Mouse (Mus musculus): Measurements from ENCODE around the gene Fcer1g. TPM values are rescaled to one million over a fixed set of nuclear protein-coding genes. Genes with fewer than 3 reads are reported as not detected.

Fcer1g gene
- polyA plus RNA-seq, 1 experiment = 0.91 TPM

DNA sequence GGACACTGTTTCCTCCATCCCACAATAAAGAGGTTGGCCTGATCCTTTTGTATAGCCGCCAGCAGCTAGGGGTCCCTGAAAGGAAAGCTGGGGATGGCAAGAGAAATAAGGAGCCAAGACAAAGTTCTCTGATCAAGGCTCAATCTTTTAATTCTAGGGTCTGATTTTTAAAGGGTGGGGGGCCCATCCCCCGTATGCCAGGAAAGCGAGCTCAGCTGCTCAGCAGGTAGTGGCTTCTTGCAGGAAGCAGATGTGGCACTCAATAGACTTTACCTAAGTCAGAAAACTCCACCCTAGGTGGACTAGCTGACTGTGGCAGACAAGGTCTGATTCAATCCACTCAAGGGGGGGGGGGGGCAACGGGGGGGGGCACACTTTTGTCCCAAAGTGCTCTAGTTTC is 7.4 kb downstream of the Fcer1g start:
- Histone ChIP-seq H3K4me1 (ENCODE audit: control insufficient read depth, insufficient read depth, low read length) (peaks cover 7% of the 10 kb centered on the region), H3K27me3 (ENCODE audit: control insufficient read depth, insufficient read depth, low read length, poor library complexity, severe bottlenecking) (no peaks in the 10 kb centered on the region), H3K36me3 (ENCODE audit: control insufficient read depth, insufficient read depth, low read length, poor library complexity, severe bottlenecking) (no peaks in the 10 kb centered on the region), H3K27ac (ENCODE audit: insufficient read depth, low read length) (no peak overlapping the region), H3K9ac (ENCODE audit: low read depth, poor library complexity, severe bottlenecking) (no peak overlapping the region), H3K4me3 (ENCODE audit: low read depth, low read length) (no peak overlapping the region), H3K9me3 (replicated peaks; ENCODE audit: control insufficient read depth, insufficient read depth, low read length, poor library complexity, severe bottlenecking) (no peaks in the 10 kb centered on the region)
- 0 out of 2 replicates have a peak, but pooled peaks have one; percentile 8 for TF ChIP-seq EP300 (IDR thresholded peaks at IDR 0.05; ENCODE audit: insufficient read depth, low read depth, low read length)
- TF ChIP-seq CTCF (IDR thresholded peaks at IDR 0.05; ENCODE audit: low read depth, low read length) = no peak
- no peak for TF ChIP-seq POLR2A (IDR thresholded peaks at IDR 0.05; ENCODE audit: insufficient read depth, low read length)

- Histone ChIP-seq H3K27ac (ENCODE audit: insufficient read depth, low read length) (no peak within 1 kb of the TSS), H3K4me1 (ENCODE audit: control insufficient read depth, insufficient read depth, low read length) (peaks cover 9% of the 10 kb centered on the region), H3K36me3 (ENCODE audit: control insufficient read depth, insufficient read depth, low read length, poor library complexity, severe bottlenecking) (peaks cover under 1% of the 10 kb centered on the region; the same call in 1 of the 2 replicates), H3K9ac (ENCODE audit: low read depth, poor library complexity, severe bottlenecking) (no peak within 1 kb of the TSS), H3K27me3 (ENCODE audit: control insufficient read depth, insufficient read depth, low read length, poor library complexity, severe bottlenecking) (no peaks in the 10 kb centered on the region), H3K4me3 (ENCODE audit: low read depth, low read length) (no peak within 1 kb of the TSS), H3K9me3 (replicated peaks; ENCODE audit: control insufficient read depth, insufficient read depth, low read length, poor library complexity, severe bottlenecking) (no peaks in the 10 kb centered on the region)
- TF ChIP-seq CTCF (IDR thresholded peaks at IDR 0.05; ENCODE audit: low read depth, low read length) (no peak), EP300 (IDR thresholded peaks at IDR 0.05; ENCODE audit: insufficient read depth, low read depth, low read length) (no peak), POLR2A (IDR thresholded peaks at IDR 0.05; ENCODE audit: insufficient read depth, low read length) (no peak)
Measured at GRCm38 (mm10) chr1:171224857-171225256, 9.3 kb downstream of the Fcer1g start, which contains the start of gene Apoa2. Apoa2 (plus strand) TSS chr1:171225054.

DNA sequence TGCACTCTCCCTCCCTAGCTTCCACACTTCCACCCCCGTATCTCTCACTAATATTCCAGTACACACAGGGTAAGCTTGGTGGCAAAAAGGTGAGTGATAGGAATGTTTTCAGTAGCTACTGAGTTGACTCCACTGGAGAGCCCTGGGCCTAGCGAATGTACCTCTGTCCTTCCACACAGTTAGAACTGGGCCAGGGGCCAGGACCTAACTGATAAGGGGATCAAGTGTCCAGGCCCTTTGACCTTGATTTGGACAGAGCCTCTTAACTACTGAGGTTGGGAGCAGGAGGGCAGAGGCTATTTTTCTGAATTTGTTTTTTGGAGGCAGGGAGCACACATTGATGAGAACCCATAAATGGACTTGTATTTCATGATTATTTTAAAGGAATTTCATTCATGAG is 10.4 kb downstream of the Fcer1g start:
- TF ChIP-seq POLR2A (IDR thresholded peaks at IDR 0.05; ENCODE audit: insufficient read depth, low read length) (no peak), EP300 (IDR thresholded peaks at IDR 0.05; ENCODE audit: insufficient read depth, low read depth, low read length) (no peak), CTCF (IDR thresholded peaks at IDR 0.05; ENCODE audit: low read depth, low read length) (no peak)

DNA sequence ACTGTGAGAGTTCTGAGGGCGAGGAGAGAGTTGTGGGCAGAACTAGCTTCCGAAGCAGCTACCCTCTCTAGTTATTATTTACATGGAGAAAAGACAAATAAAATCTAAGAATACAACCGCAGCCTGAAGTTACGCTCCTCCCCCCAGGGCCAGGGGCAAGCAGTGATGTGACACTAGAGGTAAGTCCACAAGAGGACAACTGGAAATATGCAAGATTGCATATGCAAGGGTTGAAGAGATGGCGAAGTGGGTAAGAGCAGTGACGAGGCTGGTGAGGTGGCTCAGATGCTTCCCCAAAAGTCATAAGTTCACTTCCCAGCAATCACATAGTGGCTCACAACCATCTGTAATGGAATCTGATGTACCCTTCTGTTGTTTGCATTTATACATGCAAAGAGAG is 11.0 kb downstream of the Fcer1g start:
- no peaks in the 10 kb centered on the region for H3K27me3 ChIP-seq (ENCODE audit: control insufficient read depth, insufficient read depth, low read length, poor library complexity, severe bottlenecking)
- H3K4me1 ChIP-seq (ENCODE audit: control insufficient read depth, insufficient read depth, low read length) = peaks cover 6% of the 10 kb centered on the region
- H3K27ac ChIP-seq (ENCODE audit: insufficient read depth, low read length) = no peak overlapping the region; the same call in 1 of the 2 replicates
- no peaks in the 10 kb centered on the region for H3K9me3 ChIP-seq (replicated peaks; ENCODE audit: control insufficient read depth, insufficient read depth, low read length, poor library complexity, severe bottlenecking)
- H3K36me3 ChIP-seq (ENCODE audit: control insufficient read depth, insufficient read depth, low read length, poor library complexity, severe bottlenecking) = peaks cover 3% of the 10 kb centered on the region; the same call in 1 of the 2 replicates
- no peak overlapping the region for H3K4me3 ChIP-seq (ENCODE audit: low read depth, low read length)
- H3K9ac ChIP-seq (ENCODE audit: low read depth, poor library complexity, severe bottlenecking) = peak overlapping the region; percentile 62
- no peak for TF ChIP-seq POLR2A (IDR thresholded peaks at IDR 0.05; ENCODE audit: insufficient read depth, low read length)
- TF ChIP-seq EP300 (IDR thresholded peaks at IDR 0.05; ENCODE audit: insufficient read depth, low read depth, low read length) = no peak
- no peak for TF ChIP-seq CTCF (IDR thresholded peaks at IDR 0.05; ENCODE audit: low read depth, low read length)

More for the DNA sequence above, 10.4 kb downstream of the Fcer1g start:
- Histone ChIP-seq H3K27ac (ENCODE audit: insufficient read depth, low read length) (0 out of 2 replicates have a peak overlapping the region, but pooled peaks have one; percentile 10), H3K4me3 (ENCODE audit: low read depth, low read length) (no peak overlapping the region), H3K36me3 (ENCODE audit: control insufficient read depth, insufficient read depth, low read length, poor library complexity, severe bottlenecking) (peaks cover 3% of the 10 kb centered on the region; the same call in 1 of the 2 replicates), H3K4me1 (ENCODE audit: control insufficient read depth, insufficient read depth, low read length) (peaks cover 6% of the 10 kb centered on the region), H3K27me3 (ENCODE audit: control insufficient read depth, insufficient read depth, low read length, poor library complexity, severe bottlenecking) (no peaks in the 10 kb centered on the region), H3K9ac (ENCODE audit: low read depth, poor library complexity, severe bottlenecking) (no peak overlapping the region), H3K9me3 (replicated peaks; ENCODE audit: control insufficient read depth, insufficient read depth, low read length, poor library complexity, severe bottlenecking) (no peaks in the 10 kb centered on the region)

DNA sequence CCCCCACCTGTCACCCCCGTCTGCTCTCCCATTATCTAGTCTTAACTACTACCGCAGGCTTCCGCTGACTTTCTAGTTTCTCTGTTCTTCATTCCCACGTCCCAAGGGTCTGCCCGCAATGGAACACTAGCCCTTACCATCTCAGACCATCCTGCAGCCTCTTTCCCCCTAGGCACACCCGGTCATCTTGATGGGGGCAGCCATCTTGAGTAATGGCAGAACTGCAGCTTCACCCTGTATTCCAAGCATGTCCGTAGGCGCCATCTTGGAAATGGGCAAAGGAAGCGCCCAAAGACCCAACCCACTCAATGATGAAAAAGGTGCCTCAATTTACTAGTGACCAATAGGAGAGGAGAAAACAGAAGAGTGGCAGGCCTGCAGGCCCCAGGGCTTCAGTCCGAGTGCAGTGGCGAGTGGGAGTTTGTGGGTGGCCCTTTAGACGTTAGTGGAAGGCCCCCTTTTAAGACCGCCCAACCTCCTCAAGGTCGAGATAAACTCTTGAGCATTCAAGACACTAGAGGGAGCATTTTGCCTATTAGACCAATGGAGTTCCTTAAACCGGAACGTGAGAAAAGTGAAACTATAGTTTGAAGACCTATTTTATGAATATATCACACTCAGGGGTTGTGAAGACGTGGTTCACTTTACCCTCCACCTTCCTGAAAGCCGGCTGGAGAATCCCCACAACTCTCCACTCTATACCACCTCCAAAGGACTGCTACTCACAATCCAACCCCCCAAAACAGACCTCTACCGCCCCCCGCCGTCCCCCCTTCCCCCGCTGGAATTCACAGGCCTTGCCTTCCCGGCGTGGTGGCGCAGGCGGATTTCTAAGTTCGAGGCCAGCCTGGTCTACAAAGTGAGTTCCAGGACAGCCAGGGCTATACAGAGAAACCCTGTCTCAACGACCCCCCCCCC is 11.7 kb downstream of the Fcer1g start, which contains the start of gene Tomm40l:
Tomm40l (minus strand) TSS at position 277 of the 918 bp plus-strand sequence.
- peak within 1 kb of the TSS; percentile 99 for H3K4me3 ChIP-seq (ENCODE audit: low read depth, low read length)
- peak within 1 kb of the TSS; percentile 83 for H3K27ac ChIP-seq (ENCODE audit: insufficient read depth, low read length)
- peak; percentile 45; the same call in 1 of the 2 replicates for TF ChIP-seq EP300 (IDR thresholded peaks at IDR 0.05; ENCODE audit: insufficient read depth, low read depth, low read length)
- TF ChIP-seq CTCF (IDR thresholded peaks at IDR 0.05; ENCODE audit: low read depth, low read length) = no peak
- no peak for TF ChIP-seq POLR2A (IDR thresholded peaks at IDR 0.05; ENCODE audit: insufficient read depth, low read length)
- no peaks in the 10 kb centered on the region for H3K27me3 ChIP-seq (ENCODE audit: control insufficient read depth, insufficient read depth, low read length, poor library complexity, severe bottlenecking)
- H3K4me1 ChIP-seq (ENCODE audit: control insufficient read depth, insufficient read depth, low read length) = peaks cover 6% of the 10 kb centered on the region
- peak within 1 kb of the TSS; percentile 80 for H3K9ac ChIP-seq (ENCODE audit: low read depth, poor library complexity, severe bottlenecking)
- no peaks in the 10 kb centered on the region for H3K9me3 ChIP-seq (replicated peaks; ENCODE audit: control insufficient read depth, insufficient read depth, low read length, poor library complexity, severe bottlenecking)
- peaks cover 3% of the 10 kb centered on the region; the same call in 1 of the 2 replicates for H3K36me3 ChIP-seq (ENCODE audit: control insufficient read depth, insufficient read depth, low read length, poor library complexity, severe bottlenecking)
